Mouse (Mus musculus) CD4-positive helper T cell, adult 2 months (primary cell): ENCODE measurements at regions not wholly inside any gene's neighbourhood (a gene's known extent, or its start where the extent isn't known, plus 50 kb on each side); places are given as distances from the start of the nearest gene placed in this dataset.
A peak's percentile ranks its signal among the peaks of the same experiment; 100 is the strongest.

Experiments used
- DNase-seq: peaks from one replicate; pipeline ENCODE4 v3.0.0-alpha.2; 2012; ENCODE audit warnings: low read depth, missing footprints, low spot score

DNA sequence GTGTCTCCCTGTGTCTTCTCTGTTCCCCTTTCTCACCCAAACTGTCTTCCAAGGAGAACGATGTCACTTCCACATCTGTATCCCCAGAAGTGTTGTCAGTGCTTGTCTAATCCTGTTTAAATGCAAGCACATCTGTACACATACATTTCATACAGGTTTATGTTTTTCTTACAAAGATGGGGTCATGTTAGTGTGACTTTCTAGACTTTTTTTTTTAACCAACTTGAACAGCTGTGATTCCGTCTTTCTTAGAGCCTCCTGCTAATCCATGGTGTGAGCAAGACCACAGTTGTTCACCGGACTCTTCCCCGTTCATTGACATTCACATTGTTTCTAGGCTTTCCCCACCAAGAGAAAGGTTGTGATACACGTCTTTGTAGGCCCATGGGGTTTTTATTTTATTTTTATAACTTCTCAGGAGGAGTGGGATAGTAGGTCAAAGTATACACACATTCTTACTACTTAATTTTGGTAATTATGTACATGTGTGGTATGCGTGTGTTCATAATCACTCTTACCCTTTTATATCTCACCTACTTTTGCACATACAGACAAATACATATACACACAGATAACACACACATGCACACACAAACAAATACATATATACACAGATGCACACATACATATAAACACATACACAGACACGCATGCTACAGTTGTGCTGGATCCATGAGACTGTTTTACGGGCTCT, 100.6 kb upstream of the Cpm start:
- DNase-seq: no peak

DNA sequence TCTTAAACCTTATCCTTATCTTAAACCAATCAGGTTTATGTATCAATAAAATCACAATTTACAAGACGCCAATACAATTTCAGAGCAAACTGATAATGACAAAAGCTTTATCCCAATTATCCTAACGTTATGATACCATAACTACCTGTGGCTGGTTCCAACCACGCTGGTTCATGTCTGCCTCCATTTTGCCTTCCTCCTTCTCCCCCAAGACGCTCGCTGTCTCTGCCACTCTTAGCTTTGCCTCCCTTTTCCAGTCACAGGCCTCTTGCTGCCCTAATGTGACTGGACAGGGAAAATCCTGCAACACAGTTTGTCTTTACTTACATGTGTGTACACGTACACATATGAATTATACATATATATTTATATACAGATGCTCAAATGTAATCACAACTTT, 101.3 kb upstream of the Cpm start:
- DNase-seq: no peak

DNA sequence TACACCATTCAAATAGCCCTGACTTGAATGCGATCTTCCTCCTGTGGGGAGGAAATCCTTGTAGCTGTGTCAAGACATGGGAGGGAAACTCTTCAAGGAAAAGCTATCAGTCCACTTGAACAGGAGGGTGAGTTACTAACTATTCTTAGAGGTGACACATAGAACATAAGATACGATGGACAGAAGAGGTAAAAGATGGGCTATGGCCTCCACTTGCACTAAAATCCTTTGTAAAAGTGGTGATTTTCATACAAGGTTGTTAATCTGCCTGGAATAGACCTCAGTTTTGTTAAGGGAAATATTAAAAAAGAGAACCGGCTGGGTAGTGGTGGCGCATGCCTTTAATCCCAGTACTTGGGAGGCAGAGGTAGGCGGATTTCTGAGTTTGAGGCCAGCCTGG, 102.1 kb upstream of the Cpm start:
- DNase-seq: no peak

DNA sequence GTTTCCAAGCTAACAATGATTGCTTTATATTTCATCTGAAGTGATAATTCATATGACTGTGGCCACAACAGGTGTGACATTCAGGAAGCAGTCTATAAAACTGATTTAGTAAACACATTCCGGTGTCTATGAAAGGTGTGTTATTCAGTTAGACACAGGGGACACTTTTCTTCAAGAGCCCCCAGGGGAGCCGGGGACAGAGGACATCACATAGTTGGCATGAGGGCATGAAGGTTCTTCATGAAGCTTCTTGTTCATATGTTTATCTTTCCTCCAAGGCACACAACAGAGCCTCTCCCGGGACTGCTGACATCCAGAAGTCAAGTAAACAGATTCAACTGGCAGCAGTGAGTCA, 102.5 kb upstream of the Cpm start:
- DNase-seq: no peak

DNA sequence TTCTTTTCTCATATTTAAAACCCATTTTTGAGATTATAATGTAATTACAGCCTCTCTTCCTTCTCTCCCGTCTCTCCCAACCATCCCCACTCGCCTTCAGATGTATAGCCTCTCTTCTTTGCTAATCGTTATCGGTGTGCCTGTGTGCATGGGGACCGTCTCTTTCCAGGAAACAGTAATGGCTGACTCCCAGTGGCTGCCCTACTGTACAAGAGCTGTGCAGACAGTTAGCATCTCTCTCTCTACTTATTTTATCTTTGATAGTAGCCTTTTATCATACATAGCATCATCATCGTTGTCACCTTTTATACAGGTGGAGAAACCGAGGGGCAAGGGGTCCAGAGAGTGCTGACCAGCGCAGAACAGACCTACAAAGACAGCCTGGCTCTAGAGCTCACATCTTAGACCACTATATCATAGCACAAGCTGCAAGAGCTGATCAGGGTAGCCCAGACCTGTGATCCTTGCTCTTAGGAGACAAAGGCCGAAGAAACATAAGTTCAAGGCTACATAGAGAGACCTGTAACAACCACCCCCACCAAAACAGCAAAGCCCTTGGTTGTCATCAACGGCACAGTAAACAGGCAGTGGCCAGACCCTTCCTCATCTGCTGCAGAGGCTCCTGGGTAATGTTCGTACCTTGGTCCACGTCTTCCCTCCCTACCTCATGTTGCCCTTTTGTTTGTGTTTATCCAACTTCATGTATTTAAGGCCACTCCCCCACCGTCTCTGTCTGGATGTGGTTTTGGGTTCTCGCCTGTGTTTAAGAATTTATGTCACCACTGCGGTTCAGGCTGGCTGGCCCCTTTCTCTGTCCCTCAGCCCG, 103.1 kb upstream of the Cpm start:
- DNase-seq: peak; percentile 49

DNA sequence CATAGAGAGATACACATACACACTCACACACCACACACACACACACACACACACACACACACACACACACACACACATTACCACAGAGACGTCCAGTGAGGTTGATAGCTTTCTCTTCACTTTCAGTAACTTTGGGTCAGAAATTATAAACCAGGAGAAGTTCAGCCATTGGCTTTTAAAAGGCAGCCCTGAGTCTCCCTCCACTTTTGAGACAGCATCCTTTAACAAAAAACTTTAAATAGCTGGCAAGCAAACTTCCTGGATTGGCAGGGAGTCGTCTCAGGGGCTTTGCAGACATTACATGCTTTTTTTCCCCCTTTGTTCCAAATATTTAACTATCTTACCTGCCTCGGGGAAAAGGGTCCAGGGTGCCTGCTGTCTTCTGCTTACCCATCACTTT, 103.7 kb upstream of the Cpm start:
- DNase-seq: no peak

DNA sequence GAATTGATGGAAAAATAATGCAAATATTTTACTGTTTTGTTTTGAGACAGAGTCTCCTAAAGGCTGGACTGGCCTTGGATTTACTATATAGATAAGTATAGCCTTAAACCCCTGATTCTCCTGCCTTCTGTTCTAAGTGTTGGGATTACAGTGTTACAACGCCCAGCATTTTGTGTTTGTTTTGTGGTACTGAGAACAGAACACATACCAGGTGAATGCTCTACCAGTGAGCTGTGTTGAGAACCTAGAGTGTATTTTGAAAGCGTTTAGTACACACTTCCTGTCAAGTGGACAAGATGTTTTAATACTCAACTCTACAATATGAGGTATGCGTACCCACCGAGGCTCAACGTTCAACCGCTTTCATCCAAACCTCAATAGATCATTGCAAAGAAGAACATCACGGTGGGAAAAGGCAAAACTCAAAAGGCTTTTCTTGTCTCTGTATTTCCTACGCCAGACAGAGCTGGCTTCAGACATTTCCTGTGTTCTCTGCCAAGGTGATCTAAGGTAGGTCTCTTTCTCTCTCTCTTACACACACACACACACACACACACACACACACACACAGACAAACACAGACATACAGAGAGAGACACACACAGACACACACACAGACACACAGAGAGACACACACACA, 104.3 kb upstream of the Cpm start:
- no peak for DNase-seq

DNA sequence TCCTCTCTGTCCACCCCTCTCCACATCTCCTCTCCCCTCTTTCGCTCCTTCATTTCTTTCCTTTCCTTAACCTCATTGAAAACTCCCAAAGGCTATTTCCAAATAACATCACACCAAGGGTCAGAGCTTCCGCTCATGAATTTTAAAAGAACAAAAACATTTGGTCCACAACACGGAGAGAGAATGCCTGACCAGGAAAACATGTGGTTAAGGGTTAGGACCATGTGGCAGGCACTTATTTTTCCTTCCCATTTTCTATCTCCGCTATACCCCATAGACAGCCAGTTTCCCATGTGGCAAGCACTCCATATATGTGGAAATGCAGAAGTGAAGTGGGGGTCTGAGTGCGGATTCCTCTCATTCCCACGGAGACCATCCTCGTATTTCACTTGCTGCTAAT, 105.2 kb upstream of the Cpm start:
- no peak for DNase-seq

DNA sequence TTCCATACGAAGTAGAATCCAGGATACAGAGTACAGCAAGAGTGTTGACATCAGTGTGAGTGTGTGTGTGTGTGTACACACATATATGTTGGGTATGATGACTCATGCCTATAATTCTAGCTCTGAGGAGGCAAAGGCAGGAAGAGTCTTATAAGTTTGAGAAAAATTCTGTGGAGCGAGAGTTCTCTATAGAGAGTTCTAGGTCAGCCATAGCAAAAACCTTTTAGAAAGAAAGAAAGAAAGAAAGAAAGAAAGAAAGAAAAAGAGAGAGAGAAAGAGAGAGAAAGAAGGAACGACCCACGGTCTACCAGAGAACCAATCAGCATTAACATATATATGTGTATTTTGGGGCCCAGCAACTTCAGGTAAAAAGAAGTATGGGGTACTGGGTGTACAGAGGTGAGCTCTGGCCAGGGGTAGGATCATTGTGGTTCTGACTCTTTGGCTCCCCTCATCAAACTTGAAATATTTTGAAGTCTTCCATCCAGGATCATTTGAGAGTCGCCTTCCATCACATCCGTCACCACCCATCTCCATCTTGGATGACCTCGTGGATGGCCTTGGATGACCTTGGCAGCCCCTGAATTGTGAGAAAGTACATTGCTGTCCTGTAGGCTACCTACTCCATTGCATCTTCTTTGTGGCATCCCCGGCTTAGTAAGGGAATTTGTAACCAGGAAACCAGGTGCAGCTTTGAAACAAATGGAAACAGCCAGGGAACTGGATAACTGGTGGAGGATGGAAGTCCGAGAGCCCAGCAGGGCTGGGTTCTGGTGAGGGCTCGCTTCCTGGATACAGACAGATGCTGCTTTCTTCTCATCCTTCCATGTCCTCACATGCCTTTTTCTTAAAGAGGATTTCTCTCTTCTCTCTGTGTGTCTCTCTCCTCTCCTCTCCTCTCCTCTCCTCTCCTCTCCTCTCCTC, 106.1 kb upstream of the Cpm start:
- no peak for DNase-seq

DNA sequence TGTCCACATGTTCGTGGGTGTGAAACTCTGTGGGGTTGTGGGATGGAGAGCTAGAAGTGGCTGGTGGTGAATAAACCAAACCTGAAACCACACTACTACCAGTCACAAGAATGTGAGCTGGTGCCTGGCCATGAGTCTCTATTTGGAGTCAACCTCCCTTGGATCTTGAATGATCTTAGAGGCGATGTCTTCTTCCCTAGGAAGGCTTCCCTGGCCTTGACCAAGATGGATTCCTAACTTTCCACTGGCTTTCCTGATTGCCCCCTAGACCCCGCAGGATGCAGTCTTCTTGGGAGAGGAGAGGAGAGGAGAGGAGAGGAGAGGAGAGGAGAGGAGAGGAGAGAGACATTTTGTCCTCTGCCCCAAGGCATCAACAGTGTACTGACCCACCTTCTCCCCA, 106.9 kb upstream of the Cpm start:
- DNase-seq: no peak

DNA sequence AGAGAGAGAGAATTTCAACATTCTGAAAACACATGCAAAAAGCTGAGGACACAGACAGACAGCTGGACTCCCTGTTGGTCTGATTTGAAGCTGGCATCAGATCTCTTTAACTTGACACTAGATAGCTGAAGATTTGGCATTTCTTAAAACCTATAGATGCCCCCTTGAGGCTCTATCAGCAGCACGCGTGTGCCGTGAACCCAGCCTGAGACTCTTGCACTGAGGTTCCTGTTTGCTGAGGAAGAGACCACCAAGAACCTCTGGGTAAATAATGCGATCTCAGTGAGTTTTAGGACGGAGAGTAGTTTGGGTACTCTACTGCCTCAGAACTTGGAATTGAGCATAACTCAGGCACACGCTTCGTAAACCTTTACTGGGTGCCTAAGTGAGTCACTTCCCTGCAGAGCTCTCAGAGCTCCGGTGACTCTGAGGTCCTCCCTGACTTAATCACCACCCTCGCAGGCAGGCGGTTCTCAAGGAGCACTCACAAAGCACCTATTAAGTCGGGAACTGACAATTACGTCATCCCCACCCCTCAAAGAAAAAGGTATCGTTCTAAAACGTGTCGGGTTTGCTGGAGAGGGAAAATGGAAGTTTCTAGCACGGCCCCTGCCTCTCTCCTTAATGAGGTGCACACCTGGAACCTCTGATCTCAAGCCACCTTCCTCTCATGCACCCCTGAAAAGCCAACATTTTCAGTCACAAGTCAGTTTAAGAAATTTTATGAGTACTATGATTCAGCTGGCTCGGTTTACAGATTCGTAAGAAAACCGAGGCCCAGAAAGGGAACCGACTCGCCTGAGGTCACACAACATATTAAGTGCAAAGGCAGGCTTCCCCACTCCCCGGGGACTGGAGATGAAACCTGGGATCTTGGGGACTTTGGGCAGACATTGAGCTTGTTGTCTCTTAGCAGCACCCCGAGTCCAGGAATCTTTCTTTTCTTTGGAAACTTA, 107.7 kb upstream of the Cpm start:
- no peak for DNase-seq

DNA sequence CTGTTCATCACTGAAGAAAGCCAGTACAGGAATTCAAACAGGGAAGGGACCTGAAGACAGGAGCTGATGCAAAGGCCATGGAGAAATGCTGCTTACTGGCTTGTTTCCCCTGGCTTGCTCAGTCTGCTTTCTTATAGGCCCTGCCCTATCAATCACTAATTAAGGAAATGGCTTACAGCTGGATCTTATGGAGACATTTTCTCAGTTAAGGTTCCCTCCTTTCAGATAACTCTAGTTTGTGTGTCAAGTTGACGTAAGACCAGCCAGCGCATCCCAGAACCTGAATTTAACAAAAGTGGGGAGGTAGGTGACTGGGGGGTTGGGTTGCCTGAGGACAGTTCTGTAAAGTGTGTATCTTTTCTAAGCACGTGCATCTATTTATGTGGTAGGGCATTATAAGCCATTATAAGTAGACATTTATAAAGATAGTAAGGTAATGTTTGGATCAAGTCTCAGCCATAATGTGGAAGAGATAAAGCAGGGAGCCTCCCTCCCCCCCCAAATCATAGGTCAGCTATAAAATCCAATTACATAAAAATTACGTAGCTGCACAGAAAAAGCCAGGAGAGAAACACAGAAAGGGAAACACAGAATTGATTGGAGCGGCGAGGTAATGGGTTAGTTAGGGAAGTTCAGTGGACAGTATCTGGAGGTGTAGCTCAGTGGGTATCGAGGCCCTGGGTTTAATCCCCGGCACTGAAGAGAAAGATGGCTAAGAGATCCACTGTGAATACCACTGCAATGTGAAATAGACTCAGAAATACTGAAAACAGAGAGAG, 108.6 kb upstream of the Cpm start:
- DNase-seq: no peak

DNA sequence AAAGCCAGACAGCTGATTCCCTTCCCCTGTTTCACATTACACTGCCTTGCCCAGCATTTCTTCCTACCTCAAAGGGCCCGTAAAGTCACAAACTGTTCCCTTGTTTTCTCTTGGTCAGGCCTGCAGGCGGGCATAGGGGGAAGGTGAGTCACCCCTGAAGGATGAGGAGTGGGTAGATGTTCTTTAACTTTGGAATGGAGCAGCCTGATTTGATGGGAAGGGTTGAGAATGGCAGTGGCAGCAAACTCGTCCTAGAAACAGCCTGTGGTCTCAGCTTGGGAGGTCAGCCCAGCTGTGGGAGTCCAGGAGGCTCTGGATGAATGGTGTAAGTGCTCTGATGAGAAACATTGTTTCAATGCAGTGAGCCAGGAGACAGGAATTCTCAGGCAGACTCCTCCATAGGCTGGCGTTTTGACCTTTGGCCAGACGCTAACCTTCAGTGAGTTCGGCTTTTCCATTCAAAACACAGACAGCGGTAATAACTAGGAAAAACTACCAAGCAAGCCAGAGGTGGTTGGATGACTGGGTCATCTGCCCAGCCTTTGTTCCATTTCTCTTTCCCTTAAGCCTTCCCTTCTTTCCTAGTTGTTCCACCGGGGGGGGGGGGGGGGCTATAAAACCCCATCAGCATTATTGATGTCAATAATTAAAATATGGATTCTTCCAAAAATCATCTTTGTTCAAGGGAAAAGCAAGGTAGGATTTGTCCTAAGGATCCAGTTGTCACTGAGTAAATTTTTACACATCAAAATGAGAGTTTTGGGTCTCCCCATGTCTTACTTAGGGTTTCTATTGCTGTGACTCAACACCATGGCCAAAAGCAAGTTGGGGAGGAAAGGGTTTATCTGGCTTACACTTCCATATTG, 109.4 kb upstream of the Cpm start:
- DNase-seq: no peak

DNA sequence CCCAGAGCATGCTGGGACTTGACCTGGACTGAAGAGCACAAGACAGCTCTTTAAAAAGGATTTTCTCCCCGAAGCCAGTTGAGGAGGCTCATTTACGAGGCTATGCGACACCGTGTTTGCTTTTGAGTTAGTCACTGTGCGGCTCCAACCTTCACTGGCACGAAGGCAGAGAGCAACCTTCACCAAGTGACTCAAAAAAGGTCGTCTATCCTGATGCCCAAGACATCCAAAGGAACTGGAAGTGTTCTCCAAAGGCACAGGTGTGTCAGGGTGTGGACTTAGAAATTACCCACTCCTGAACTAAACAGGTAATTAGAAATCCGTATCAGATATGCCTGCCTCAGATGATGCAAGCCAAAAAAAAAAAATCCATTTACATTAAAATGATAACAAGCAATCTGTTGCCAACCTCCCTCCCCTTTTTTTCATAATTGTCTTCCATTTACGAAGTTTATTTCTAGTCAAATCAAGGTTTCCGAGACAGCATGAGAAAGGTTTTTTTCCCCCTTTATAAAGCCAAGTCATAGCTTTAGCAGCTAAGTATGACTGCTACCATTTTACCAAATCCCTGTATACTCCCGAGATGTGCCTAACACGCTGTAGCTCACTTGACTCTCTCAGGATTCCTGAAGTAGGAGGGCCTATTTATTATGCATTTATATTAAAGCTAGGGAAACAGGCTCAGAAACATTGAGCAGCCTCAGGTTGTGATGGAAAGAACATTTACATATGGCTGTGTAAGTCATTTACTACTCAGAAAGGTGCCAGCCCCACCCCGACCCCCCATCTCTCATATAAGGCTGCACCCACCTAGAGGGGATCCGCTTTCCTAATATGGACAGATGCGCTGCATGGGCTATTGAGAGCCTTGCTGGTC, 110.3 kb upstream of the Cpm start:
- no peak for DNase-seq

DNA sequence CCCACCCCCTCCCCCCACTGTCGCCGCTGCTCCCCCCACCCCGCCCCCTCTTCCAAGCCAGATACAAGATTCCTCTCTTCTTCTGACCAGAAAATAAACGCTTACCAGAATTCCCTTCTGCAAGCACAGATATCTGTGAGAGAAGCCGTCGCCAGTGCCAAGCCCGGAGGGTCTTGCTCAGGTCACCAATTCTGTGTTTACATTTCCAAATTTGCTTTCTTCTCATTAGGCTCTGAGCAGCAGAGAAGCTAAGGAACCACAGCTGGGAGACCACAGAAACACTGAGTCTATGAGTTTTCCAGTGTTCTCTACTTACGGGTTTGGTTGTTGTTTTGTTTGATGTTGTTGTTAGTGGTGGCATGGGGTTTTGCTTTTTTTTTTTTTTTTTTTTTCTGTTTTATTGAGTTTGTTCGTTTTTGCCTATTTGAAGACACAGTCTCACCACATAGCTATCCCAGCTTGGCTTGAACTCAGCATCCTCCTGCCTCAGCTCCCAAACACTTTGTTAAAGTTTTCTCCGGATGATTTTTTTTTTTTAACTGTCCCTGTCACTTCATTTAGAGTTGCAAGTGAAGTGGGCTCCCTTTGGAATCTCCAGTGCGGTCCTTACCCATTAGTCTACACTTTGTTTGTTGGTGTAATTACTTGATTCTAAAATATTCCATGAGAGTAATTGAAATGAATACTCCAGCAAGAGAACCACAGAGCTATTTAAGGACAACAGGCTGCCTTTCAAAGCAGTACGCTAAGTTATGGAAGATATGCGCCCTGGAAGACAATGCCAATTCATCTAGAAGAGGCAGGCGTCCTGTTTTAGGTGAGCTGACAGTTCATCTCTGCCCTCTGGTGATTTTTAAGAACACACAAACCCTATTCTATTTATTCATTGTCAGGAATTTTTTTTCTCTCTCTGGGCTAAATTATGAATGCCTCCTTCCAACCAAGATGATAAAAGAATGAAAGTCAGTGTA, 111.2 kb upstream of the Cpm start:
- DNase-seq: no peak

DNA sequence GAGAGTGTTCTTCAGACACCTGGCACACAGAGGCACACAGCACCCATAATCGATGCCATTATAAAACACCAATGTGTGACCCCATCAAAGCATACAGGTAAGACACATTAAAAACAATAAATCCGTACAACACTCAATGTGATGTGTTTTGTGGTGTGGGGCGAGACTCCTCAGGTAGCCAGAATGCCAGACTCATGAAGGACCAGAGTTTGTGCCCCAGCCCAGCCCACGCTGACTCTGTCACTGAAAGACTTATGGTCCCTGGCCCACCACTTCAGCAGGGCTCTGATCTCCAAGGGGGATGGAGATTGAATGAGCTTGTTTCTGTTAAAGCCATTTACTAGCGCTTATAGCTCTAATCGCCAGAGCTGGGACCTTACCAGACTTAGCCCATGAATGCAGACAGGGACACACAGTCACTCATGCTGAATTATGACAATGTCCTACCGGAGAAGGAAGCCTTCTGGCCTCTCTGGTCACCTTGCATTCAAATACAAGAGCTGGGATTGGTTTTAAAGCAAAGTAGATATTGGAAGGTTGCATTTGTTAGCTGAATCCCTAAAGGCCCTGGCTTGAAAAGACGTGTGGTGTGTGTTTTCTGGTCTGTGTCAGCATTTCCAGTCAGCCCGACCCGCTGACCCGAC, 112.1 kb upstream of the Cpm start:
- DNase-seq: no peak
